Mouse (Mus musculus) limb, embryonic 11.5 days (tissue): ENCODE results near the gene Col5a3. TPM values are rescaled to one million over a fixed set of nuclear protein-coding genes. Genes with fewer than 3 reads are reported as not detected.
A peak's percentile ranks its signal among the peaks of the same experiment; 100 is the strongest.

Experiments
- ATAC-seq: fragments of 200-750 bp; cut with Nextera tagmentation; 2 replicates; pipeline ENCODE4 v1.8.0; 2017; ENCODE audit warnings: low read depth; ENCODE audit not compliant: insufficient number of reproducible peaks, low FRiP score, low TSS enrichment
- DNase-seq: peaks from one replicate; pipeline ENCODE4 v3.0.0-alpha.2; 2015; ENCODE audit warnings: low spot score
- H3K27ac ChIP-seq: fragments of 300-500 bp; sonication (generic); replicated peaks from 2 replicates; pipeline ENCODE4 v1.5.1; 2014; ENCODE audit warnings: low read depth, mild to moderate bottlenecking, low read length
- H3K27me3 ChIP-seq: fragments of 300-500 bp; sonication (generic); 2 replicates; pipeline ENCODE4 v1.6.1; 2014; ENCODE audit warnings: mild to moderate bottlenecking, low read length, mixed read lengths; ENCODE audit not compliant: control insufficient read depth, insufficient read depth
- H3K36me3 ChIP-seq: fragments of 300-500 bp; sonication (generic); 2 replicates; pipeline ENCODE4 v1.6.1; 2014; ENCODE audit warnings: mild to moderate bottlenecking, low read length, moderate library complexity, mixed read lengths; ENCODE audit not compliant: control insufficient read depth, insufficient read depth
- H3K4me1 ChIP-seq: fragments of 300-500 bp; sonication (generic); 2 replicates; pipeline ENCODE4 v1.6.1; 2014; ENCODE audit warnings: low read length, mixed read lengths; ENCODE audit not compliant: control insufficient read depth, insufficient read depth
- H3K4me2 ChIP-seq: fragments of 300-500 bp; sonication (generic); 2 replicates; pipeline ENCODE4 v1.6.1; 2014; ENCODE audit warnings: low read depth, mild to moderate bottlenecking, moderate library complexity; ENCODE audit not compliant: severe bottlenecking
- H3K4me3 ChIP-seq: fragments of 300-500 bp; sonication (generic); 2 replicates; pipeline ENCODE4 v1.5.1; 2014; ENCODE audit warnings: low read depth, low read length
- H3K9ac ChIP-seq: fragments of 300-500 bp; sonication (generic); 2 replicates; pipeline ENCODE4 v1.6.1; 2014; ENCODE audit warnings: mild to moderate bottlenecking, low read length
- H3K9me3 ChIP-seq: fragments of 300-500 bp; sonication (generic); 2 replicates; pipeline ENCODE4 v1.6.1; 2016; ENCODE audit warnings: low read length; ENCODE audit not compliant: control insufficient read depth
- WGBS: fragments of 180-500 bp; shearing (Covaris S2); extraction: QIAGEN DNeasy Blood & Tissue Kit; methylation state at CpG from one replicate; pipeline ENCODE4 v1.1.7; 2014; 5-methylcytosine and 5-hydroxymethylcytosine counted together
- polyA plus RNA-seq: library from polyadenylated mRNA; unstranded; fragments of >200 nt; fragmentation: Nextera tagmentation; extraction: Ambion mirVana; gene quantifications from 2 replicates; pipeline ENCODE4 v1.2.1, GENCODE M21; 2014

The Col5a3 gene
- polyA plus RNA-seq, 1 experiment from 2014 or later, result 0.21 TPM

- Histone ChIP-seq H3K4me1 (no peaks in the 10 kb centered on the region), H3K4me3 (no peak overlapping the region), H3K27ac (no peak overlapping the region), H3K9ac (no peak overlapping the region), H3K36me3 (no peaks in the 10 kb centered on the region), H3K4me2 (no peak overlapping the region), H3K27me3 (peaks cover 20% of the 10 kb centered on the region), H3K9me3 (no peaks in the 10 kb centered on the region)
- WGBS, result 2% methylated on average over 12 of the region's 12 CpGs
- ATAC-seq (peak; percentile 54; the same call in 1 of the 2 replicates), DNase-seq (peak; percentile 91)
Observed at GRCm38 (mm10) chr9:20740407-20740806, 74.5 kb downstream of the Col5a3 start.

- H3K27me3 ChIP-seq, result peaks cover under 1% of the 10 kb centered on the region; the same call in 1 of the 2 replicates
- DNase-seq (peak; percentile 47), ATAC-seq (no peak)
- no peak overlapping the region for H3K27ac ChIP-seq
- 51% methylated on average over 8 of the region's 8 CpGs for WGBS
- H3K9me3 ChIP-seq, result no peaks in the 10 kb centered on the region
- H3K4me1 ChIP-seq, result no peaks in the 10 kb centered on the region
- no peak overlapping the region for H3K9ac ChIP-seq
- no peak overlapping the region for H3K4me3 ChIP-seq
- no peaks in the 10 kb centered on the region for H3K36me3 ChIP-seq
- no peak overlapping the region for H3K4me2 ChIP-seq
Observed at GRCm38 (mm10) chr9:20738251-20738999, 76.4 kb downstream of the Col5a3 start.

- H3K4me2 ChIP-seq, result no peak overlapping the region
- no peaks in the 10 kb centered on the region for H3K9me3 ChIP-seq
- no peak overlapping the region for H3K27ac ChIP-seq
- H3K4me3 ChIP-seq, result no peak overlapping the region
- H3K36me3 ChIP-seq, result no peaks in the 10 kb centered on the region
- no peaks in the 10 kb centered on the region for H3K4me1 ChIP-seq
- no peak overlapping the region for H3K9ac ChIP-seq
- ATAC-seq, result no peak
- WGBS, result 96% methylated on average over 2 of the region's 2 CpGs
- H3K27me3 ChIP-seq, result no peaks in the 10 kb centered on the region
- no peak for DNase-seq
Observed at GRCm38 (mm10) chr9:20737227-20737626, 77.6 kb downstream of the Col5a3 start.

DNA sequence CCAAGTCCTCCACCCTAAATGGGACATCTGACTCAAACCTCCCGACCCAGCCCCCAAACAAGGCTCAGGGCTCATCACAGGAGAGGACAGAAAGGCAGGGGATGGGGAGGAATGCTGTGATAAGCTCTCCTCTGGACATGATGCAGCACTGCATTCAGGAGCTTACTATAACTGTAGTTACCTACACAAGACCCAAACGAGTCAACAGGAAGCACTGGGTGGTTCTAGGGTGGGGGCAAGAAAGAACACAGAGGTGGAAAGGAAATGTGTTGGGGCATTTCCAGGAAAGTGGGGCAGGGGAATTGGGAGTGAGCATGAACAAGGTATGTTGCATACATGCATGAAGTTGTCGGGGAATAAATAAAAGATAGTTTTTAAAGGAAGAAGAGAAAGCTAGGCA, 80.2 kb downstream of the Col5a3 start:
- DNase-seq, result no peak
- Histone ChIP-seq H3K9ac (no peak overlapping the region), H3K27me3 (peaks cover 4% of the 10 kb centered on the region; the same call in 1 of the 2 replicates), H3K9me3 (no peaks in the 10 kb centered on the region), H3K36me3 (no peaks in the 10 kb centered on the region), H3K4me2 (no peak overlapping the region), H3K4me1 (no peaks in the 10 kb centered on the region), H3K4me3 (no peak overlapping the region), H3K27ac (no peak overlapping the region)
- no peak for ATAC-seq
- 78% methylated on average over 3 of the region's 3 CpGs for WGBS

DNA sequence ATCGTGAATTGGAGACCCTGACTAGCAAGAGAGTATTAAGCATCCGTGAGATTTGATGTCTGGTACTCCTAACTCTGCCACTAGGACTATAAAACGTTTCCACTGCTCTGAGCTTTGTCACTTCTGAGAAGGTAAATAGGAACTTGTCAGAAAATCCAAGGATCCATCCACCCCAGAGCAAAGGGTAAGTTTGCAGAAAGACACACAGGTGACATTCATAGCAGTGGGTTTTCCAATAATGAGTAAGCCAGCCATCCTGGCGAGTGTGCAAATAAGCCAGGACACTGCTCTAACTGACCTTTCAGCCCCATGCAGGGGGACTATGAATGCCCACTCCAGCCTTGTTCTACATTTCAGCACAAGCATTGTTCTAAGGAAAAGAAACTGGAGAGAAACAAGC, 83.1 kb downstream of the Col5a3 start:
- H3K9me3 ChIP-seq, result no peaks in the 10 kb centered on the region
- DNase-seq (no peak), ATAC-seq (no peak)
- H3K4me1 ChIP-seq, result peaks cover under 1% of the 10 kb centered on the region; the same call in 1 of the 2 replicates
- no peak overlapping the region for H3K27ac ChIP-seq
- H3K4me2 ChIP-seq, result no peak overlapping the region
- H3K9ac ChIP-seq, result no peak overlapping the region
- H3K4me3 ChIP-seq, result no peak overlapping the region
- H3K27me3 ChIP-seq, result peaks cover 32% of the 10 kb centered on the region
- 62% methylated on average over 4 of the region's 4 CpGs for WGBS
- H3K36me3 ChIP-seq, result no peaks in the 10 kb centered on the region

- H3K4me3 ChIP-seq, result no peak overlapping the region
- no peaks in the 10 kb centered on the region for H3K36me3 ChIP-seq
- peaks cover 55% of the 10 kb centered on the region for H3K27me3 ChIP-seq
- H3K4me2 ChIP-seq, result no peak overlapping the region
- H3K4me1 ChIP-seq, result peaks cover 7% of the 10 kb centered on the region
- H3K27ac ChIP-seq, result no peak overlapping the region
- DNase-seq, result no peak
- no peak for ATAC-seq
- H3K9me3 ChIP-seq, result no peaks in the 10 kb centered on the region
- 70% methylated on average over 6 of the region's 6 CpGs for WGBS
- no peak overlapping the region for H3K9ac ChIP-seq
Observed at GRCm38 (mm10) chr9:20729451-20729850, 85.4 kb downstream of the Col5a3 start.

DNA sequence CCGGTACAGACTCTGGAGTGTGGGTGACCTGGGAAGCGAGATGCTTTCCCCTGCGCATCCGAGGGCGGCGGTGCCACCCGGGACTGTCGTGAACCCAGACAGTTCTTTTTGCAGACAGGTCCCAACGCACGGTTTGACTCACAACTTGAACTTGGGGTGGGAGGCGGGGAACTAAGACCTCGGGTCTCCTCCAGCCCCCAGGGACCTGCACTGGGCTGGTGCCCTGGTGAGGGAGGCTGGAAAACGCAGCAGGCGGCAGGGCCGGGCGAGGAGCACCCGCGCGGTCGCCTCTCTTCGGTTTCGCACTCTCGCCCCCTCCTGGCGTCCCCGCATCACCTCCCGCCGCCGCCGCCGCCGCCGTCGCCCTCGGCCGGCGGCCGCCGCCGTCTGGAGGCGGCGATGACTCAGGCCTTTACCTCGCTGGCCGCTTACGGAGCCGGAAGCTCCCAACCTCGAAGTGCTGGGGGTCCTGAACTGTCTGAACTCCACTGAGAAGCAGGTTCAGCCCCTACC, 87.2 kb downstream of the Col5a3 start:
- peak overlapping the region; percentile 17; the same call in 1 of the 2 replicates for H3K9ac ChIP-seq
- peak overlapping the region; percentile 97 for H3K4me2 ChIP-seq
- ATAC-seq (peak; percentile 63), DNase-seq (peak; percentile 71)
- H3K4me3 ChIP-seq, result peak overlapping the region; percentile 49
- peaks cover 58% of the 10 kb centered on the region for H3K27me3 ChIP-seq
- under 1% methylated on average over 46 of the region's 46 CpGs for whole genome bisulfite sequencing
- H3K9me3 ChIP-seq, result no peaks in the 10 kb centered on the region
- H3K4me1 ChIP-seq, result peaks cover 7% of the 10 kb centered on the region
- no peaks in the 10 kb centered on the region for H3K36me3 ChIP-seq
- no peak overlapping the region for H3K27ac ChIP-seq

GRCm38 (mm10) chr9:20726859-20727600, 87.8 kb downstream of the Col5a3 start:
- 0 out of 2 replicates have a peak, but pooled peaks have one; percentile 48 for ATAC-seq
- Histone ChIP-seq H3K9me3 (no peaks in the 10 kb centered on the region), H3K27me3 (peaks cover 58% of the 10 kb centered on the region), H3K27ac (no peak overlapping the region), H3K36me3 (no peaks in the 10 kb centered on the region), H3K4me1 (peaks cover 7% of the 10 kb centered on the region), H3K9ac (peak overlapping the region; percentile 38; the same call in 1 of the 2 replicates), H3K4me3 (peak overlapping the region; percentile 49), H3K4me2 (peak overlapping the region; percentile 97)
- WGBS, result under 1% methylated on average over 54 of the region's 54 CpGs
- DNase-seq, result peak; percentile 41
